Mouse (Mus musculus) brain, embryonic 14.5 days (tissue): ENCODE results near the gene Trim75.

Experiments
- CTCF ChIP-seq: fragments of 200-500 bp; IDR thresholded peaks from 2 replicates; pipeline ENCODE4 v1.5.1; 2012; ENCODE audit warnings: inconsistent platforms, mild to moderate bottlenecking, moderate library complexity, borderline replicate concordance; ENCODE audit not compliant: insufficient read depth, insufficient read length; ENCODE audit errors: extremely low read depth
- POLR2A ChIP-seq: fragments of 200-500 bp; IDR thresholded peaks from 2 replicates; pipeline ENCODE4 v1.6.1; 2012; ENCODE audit warnings: mild to moderate bottlenecking, inconsistent platforms, borderline replicate concordance; ENCODE audit not compliant: poor library complexity, insufficient read depth, insufficient read length, severe bottlenecking; ENCODE audit errors: extremely low read depth

GRCm38 (mm10) chr8:64952101-64952500 lies 35.5 kb downstream of the Trim75 start:
- no peak for TF ChIP-seq CTCF
- no peak for TF ChIP-seq POLR2A
